Mouse (Mus musculus) limb, embryonic 12.5 days (tissue): ENCODE results near the gene Ccr1. TPM values are rescaled to one million over a fixed set of nuclear protein-coding genes. Genes with fewer than 3 reads are reported as not detected.

Experiments used
- ATAC-seq: fragments of 200-750 bp; cut with Nextera tagmentation; 2 replicates; pipeline ENCODE4 v1.8.0; 2017; ENCODE audit warnings: low read depth, moderate TSS enrichment; ENCODE audit not compliant: insufficient number of reproducible peaks, insufficient read depth, low FRiP score, low TSS enrichment
- H3K27ac ChIP-seq: fragments of 300-500 bp; sonication (generic); 2 replicates; pipeline ENCODE4 v1.5.1; 2016; ENCODE audit warnings: mild to moderate bottlenecking, moderate library complexity
- H3K27me3 ChIP-seq: fragments of 300-500 bp; sonication (generic); 2 replicates; pipeline ENCODE4 v1.6.1; 2016; ENCODE audit warnings: mild to moderate bottlenecking, moderate library complexity
- H3K36me3 ChIP-seq: fragments of 300-500 bp; sonication (generic); 2 replicates; pipeline ENCODE4 v1.6.1; 2016; ENCODE audit warnings: mild to moderate bottlenecking, moderate library complexity
- H3K4me1 ChIP-seq: fragments of 300-500 bp; sonication (generic); replicated peaks from 2 replicates; pipeline ENCODE4 v1.6.1; 2016
- H3K4me2 ChIP-seq: fragments of 300-500 bp; sonication (generic); 2 replicates; pipeline ENCODE4 v1.6.1; 2016; ENCODE audit warnings: mild to moderate bottlenecking, moderate library complexity
- H3K4me3 ChIP-seq: fragments of 300-500 bp; sonication (generic); replicated peaks from 2 replicates; pipeline ENCODE4 v1.5.1; 2016; ENCODE audit warnings: mild to moderate bottlenecking
- H3K9ac ChIP-seq: fragments of 300-500 bp; sonication (generic); replicated peaks from 2 replicates; pipeline ENCODE4 v1.6.1; 2016; ENCODE audit warnings: mild to moderate bottlenecking, moderate library complexity
- H3K9me3 ChIP-seq: fragments of 300-500 bp; sonication (generic); 2 replicates; pipeline ENCODE4 v1.6.1; 2016; ENCODE audit warnings: mild to moderate bottlenecking, moderate library complexity
- WGBS: fragments of 180-500 bp; shearing (Covaris S2); methylation state at CpG from one replicate; pipeline ENCODE4 v1.1.7; 2016; 5-methylcytosine and 5-hydroxymethylcytosine counted together
- polyA plus RNA-seq: library from polyadenylated mRNA; unstranded; fragments of >200 nt; fragmentation: Nextera tagmentation; extraction: Ambion mirVana; gene quantifications from 2 replicates; pipeline ENCODE4 v1.2.1, GENCODE M21; 2016

Ccr1 gene
- 1.3 and 1.5 TPM in 2 replicates for polyA plus RNA-seq

GRCm38 (mm10) chr9:123968290-123968912 is at the start of gene Ccr1:
Gene Ccr1, minus strand, starts transcription at chr9:123968692.
- no peak for ATAC-seq
- Histone ChIP-seq H3K9me3 (no peaks in the 10 kb centered on the region), H3K27me3 (no peaks in the 10 kb centered on the region), H3K4me2 (no peak within 1 kb of the TSS), H3K4me1 (no peaks in the 10 kb centered on the region), H3K9ac (no peak within 1 kb of the TSS), H3K36me3 (no peaks in the 10 kb centered on the region), H3K27ac (no peak within 1 kb of the TSS), H3K4me3 (no peak within 1 kb of the TSS)
- WGBS: 86% methylated on average over 1 of the region's 1 CpGs

GRCm38 (mm10) chr9:124016048-124016447 is 47.6 kb upstream of the Ccr1 start:
- Histone ChIP-seq H3K27me3 (no peaks in the 10 kb centered on the region), H3K4me1 (no peaks in the 10 kb centered on the region), H3K27ac (no peak overlapping the region), H3K36me3 (no peaks in the 10 kb centered on the region), H3K9ac (no peak overlapping the region), H3K9me3 (no peaks in the 10 kb centered on the region), H3K4me3 (no peak overlapping the region), H3K4me2 (no peak overlapping the region)
- ATAC-seq: no peak
- 66% methylated on average over 2 of the region's 2 CpGs for WGBS

- no peak overlapping the region for H3K4me3 ChIP-seq
- 77% methylated on average over 2 of the region's 2 CpGs for WGBS
- no peak for ATAC-seq
Observed at GRCm38 (mm10) chr9:124014985-124015652, 46.6 kb upstream of the Ccr1 start.

GRCm38 (mm10) chr9:124013270-124013669 is 44.8 kb upstream of the Ccr1 start:
- no peaks in the 10 kb centered on the region for H3K9me3 ChIP-seq
- no peaks in the 10 kb centered on the region for H3K27me3 ChIP-seq
- H3K4me1 ChIP-seq: no peaks in the 10 kb centered on the region
- H3K9ac ChIP-seq: no peak overlapping the region
- H3K4me3 ChIP-seq: no peak overlapping the region
- no peak overlapping the region for H3K27ac ChIP-seq
- no peaks in the 10 kb centered on the region for H3K36me3 ChIP-seq
- WGBS: 88% methylated on average over 3 of the region's 3 CpGs
- H3K4me2 ChIP-seq: no peak overlapping the region
- ATAC-seq: no peak

More at GRCm38 (mm10) chr9:124014985-124015652, 46.6 kb upstream of the Ccr1 start:
- Histone ChIP-seq H3K4me1 (no peaks in the 10 kb centered on the region), H3K4me2 (no peak overlapping the region), H3K9me3 (no peaks in the 10 kb centered on the region), H3K36me3 (no peaks in the 10 kb centered on the region), H3K27ac (no peak overlapping the region), H3K27me3 (no peaks in the 10 kb centered on the region), H3K9ac (no peak overlapping the region)

- no peaks in the 10 kb centered on the region for H3K27me3 ChIP-seq
- H3K4me1 ChIP-seq: no peaks in the 10 kb centered on the region
- WGBS: 67% methylated on average over 2 of the region's 2 CpGs
- H3K9me3 ChIP-seq: no peaks in the 10 kb centered on the region
- no peak overlapping the region for H3K9ac ChIP-seq
- H3K36me3 ChIP-seq: no peaks in the 10 kb centered on the region
- no peak for ATAC-seq
- no peak overlapping the region for H3K4me3 ChIP-seq
- H3K27ac ChIP-seq: no peak overlapping the region
- H3K4me2 ChIP-seq: no peak overlapping the region
Observed at GRCm38 (mm10) chr9:124012691-124013090, 44.2 kb upstream of the Ccr1 start.

- WGBS: 88% methylated on average over 2 of the region's 2 CpGs
- no peak for ATAC-seq
- Histone ChIP-seq H3K4me2 (no peak overlapping the region), H3K27ac (no peak overlapping the region), H3K4me1 (no peaks in the 10 kb centered on the region), H3K4me3 (no peak overlapping the region), H3K27me3 (no peaks in the 10 kb centered on the region), H3K9me3 (no peaks in the 10 kb centered on the region), H3K9ac (no peak overlapping the region), H3K36me3 (no peaks in the 10 kb centered on the region)
Observed at GRCm38 (mm10) chr9:123999784-124000183, 31.3 kb upstream of the Ccr1 start.

- H3K27ac ChIP-seq: no peak overlapping the region
- no peaks in the 10 kb centered on the region for H3K27me3 ChIP-seq
- H3K4me2 ChIP-seq: no peak overlapping the region
- no peaks in the 10 kb centered on the region for H3K4me1 ChIP-seq
- no peak overlapping the region for H3K4me3 ChIP-seq
- no peak for ATAC-seq
- H3K36me3 ChIP-seq: no peaks in the 10 kb centered on the region
- 71% methylated on average over 3 of the region's 3 CpGs for WGBS
- no peak overlapping the region for H3K9ac ChIP-seq
- H3K9me3 ChIP-seq: no peaks in the 10 kb centered on the region
Observed at GRCm38 (mm10) chr9:123997719-123998118, 29.2 kb upstream of the Ccr1 start.

GRCm38 (mm10) chr9:123991312-123991906 is 22.9 kb upstream of the Ccr1 start:
- Histone ChIP-seq H3K9me3 (no peaks in the 10 kb centered on the region), H3K4me3 (no peak overlapping the region), H3K27me3 (no peaks in the 10 kb centered on the region), H3K27ac (no peak overlapping the region), H3K4me2 (no peak overlapping the region), H3K36me3 (no peaks in the 10 kb centered on the region), H3K9ac (no peak overlapping the region), H3K4me1 (no peaks in the 10 kb centered on the region)
- no peak for ATAC-seq
- 67% methylated on average over 1 of the region's 1 CpGs for WGBS

GRCm38 (mm10) chr9:123989671-123990070 is 21.2 kb upstream of the Ccr1 start:
- Histone ChIP-seq H3K4me1 (no peaks in the 10 kb centered on the region), H3K9me3 (no peaks in the 10 kb centered on the region), H3K27ac (no peak overlapping the region), H3K36me3 (no peaks in the 10 kb centered on the region), H3K4me2 (no peak overlapping the region), H3K27me3 (no peaks in the 10 kb centered on the region), H3K9ac (no peak overlapping the region), H3K4me3 (no peak overlapping the region)
- 80% methylated on average over 2 of the region's 3 CpGs for WGBS
- ATAC-seq: no peak

GRCm38 (mm10) chr9:123986217-123986616 is 17.7 kb upstream of the Ccr1 start:
- Histone ChIP-seq H3K27ac (no peak overlapping the region), H3K36me3 (no peaks in the 10 kb centered on the region), H3K4me3 (no peak overlapping the region), H3K4me1 (no peaks in the 10 kb centered on the region), H3K9me3 (no peaks in the 10 kb centered on the region), H3K4me2 (no peak overlapping the region), H3K27me3 (no peaks in the 10 kb centered on the region), H3K9ac (no peak overlapping the region)
- WGBS: 73% methylated on average over 2 of the region's 2 CpGs
- ATAC-seq: no peak

GRCm38 (mm10) chr9:123984943-123985342 is 16.5 kb upstream of the Ccr1 start:
- no peak overlapping the region for H3K27ac ChIP-seq
- no peak for ATAC-seq
- no peaks in the 10 kb centered on the region for H3K27me3 ChIP-seq
- H3K4me2 ChIP-seq: no peak overlapping the region
- H3K4me3 ChIP-seq: no peak overlapping the region
- H3K9me3 ChIP-seq: no peaks in the 10 kb centered on the region
- H3K4me1 ChIP-seq: no peaks in the 10 kb centered on the region
- H3K36me3 ChIP-seq: no peaks in the 10 kb centered on the region
- no peak overlapping the region for H3K9ac ChIP-seq
